Mouse (Mus musculus) hindbrain, embryonic 10.5 days (tissue): ENCODE measurements around the gene Kcnh7. TPM values are rescaled to one million over a fixed set of nuclear protein-coding genes. Genes with fewer than 3 reads are reported as not detected.

ENCODE experiments used
- DNase-seq: peaks from one replicate; pipeline ENCODE4 v3.0.0-alpha.2; 2017; ENCODE audit warnings: low spot score
- H3K27ac ChIP-seq: fragments of 300-500 bp; sonication (generic); 2 replicates; pipeline ENCODE4 v1.5.1; 2016; ENCODE audit warnings: mild to moderate bottlenecking, moderate library complexity
- H3K27me3 ChIP-seq: fragments of 300-500 bp; sonication (generic); 2 replicates; pipeline ENCODE4 v1.6.1; 2016; ENCODE audit warnings: mild to moderate bottlenecking; ENCODE audit not compliant: poor library complexity, insufficient read depth, severe bottlenecking
- H3K36me3 ChIP-seq: fragments of 300-500 bp; sonication (generic); 2 replicates; pipeline ENCODE4 v1.6.1; 2016; ENCODE audit warnings: mild to moderate bottlenecking, moderate library complexity
- H3K4me1 ChIP-seq: fragments of 300-500 bp; sonication (generic); replicated peaks from 2 replicates; pipeline ENCODE4 v1.6.1; 2016; ENCODE audit warnings: mild to moderate bottlenecking
- H3K4me3 ChIP-seq: fragments of 300-500 bp; sonication (generic); 2 replicates; pipeline ENCODE4 v1.5.1; 2016; ENCODE audit warnings: mild to moderate bottlenecking, moderate library complexity
- H3K9me3 ChIP-seq: fragments of 300-500 bp; sonication (generic); 2 replicates; pipeline ENCODE4 v1.6.1; 2016; ENCODE audit warnings: mild to moderate bottlenecking, moderate library complexity
- WGBS: fragments of 180-500 bp; shearing (Covaris S2); methylation state at CpG from one replicate; pipeline ENCODE4 v1.1.7; 2016; 5-methylcytosine and 5-hydroxymethylcytosine counted together
- polyA plus RNA-seq: library from polyadenylated mRNA; unstranded; fragments of >200 nt; fragmentation: Nextera tagmentation; extraction: Ambion mirVana; gene quantifications from 2 replicates; pipeline ENCODE4 v1.2.1, GENCODE M21; 2016

The Kcnh7 gene
- polyA plus RNA-seq, 1 experiment from 2014 or later, result 1.2 TPM

DNA sequence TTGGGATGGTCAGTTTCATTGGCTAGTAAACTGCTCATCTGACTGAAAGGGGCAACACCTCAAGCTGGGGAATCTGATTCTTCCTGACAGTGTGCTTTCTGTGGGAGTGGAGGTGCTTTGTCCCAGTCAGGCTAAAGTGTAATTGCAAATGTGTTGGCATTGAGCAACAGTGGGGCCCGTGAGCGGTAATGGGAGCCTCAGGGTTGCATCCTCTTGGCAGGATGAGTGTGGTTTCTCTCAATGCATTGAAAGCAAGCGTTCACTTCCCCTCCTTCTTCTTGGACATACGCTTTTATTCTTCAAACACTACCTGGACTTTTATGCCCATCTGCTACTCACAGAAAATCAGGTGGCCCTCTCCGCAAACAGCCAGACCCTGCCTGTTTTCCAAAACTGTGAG is 511.3 kb downstream of the Kcnh7 start:
- Histone ChIP-seq H3K27me3 (no peaks in the 10 kb centered on the region), H3K4me1 (no peaks in the 10 kb centered on the region), H3K9me3 (no peaks in the 10 kb centered on the region), H3K36me3 (no peaks in the 10 kb centered on the region), H3K27ac (no peak overlapping the region), H3K4me3 (no peak overlapping the region)
- DNase-seq, result no peak
- 93% methylated on average over 5 of the region's 5 CpGs for WGBS

DNA sequence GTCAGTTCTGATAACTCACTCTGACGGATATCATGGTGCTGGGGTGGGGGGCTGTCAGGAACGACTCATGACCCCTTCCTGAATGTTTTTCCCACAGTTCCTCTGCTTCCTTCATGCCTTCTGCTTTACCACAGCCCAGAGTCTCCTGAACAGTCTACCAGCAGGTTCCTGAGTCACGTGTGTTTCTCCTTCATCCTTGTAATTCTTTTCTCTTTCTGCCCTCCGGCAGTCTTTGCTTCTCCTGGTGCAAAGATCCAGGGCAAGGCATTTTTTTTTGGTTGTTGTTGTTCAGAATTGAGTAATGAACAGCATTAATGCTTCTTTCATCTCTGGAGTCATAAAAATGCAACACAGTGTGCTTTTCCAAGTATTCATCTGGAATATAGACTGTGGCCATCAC is 513.3 kb downstream of the Kcnh7 start:
- Histone ChIP-seq H3K9me3 (no peaks in the 10 kb centered on the region), H3K4me1 (no peaks in the 10 kb centered on the region), H3K27me3 (no peaks in the 10 kb centered on the region), H3K4me3 (no peak overlapping the region), H3K36me3 (no peaks in the 10 kb centered on the region), H3K27ac (no peak overlapping the region)
- no peak for DNase-seq
- WGBS, result 78% methylated on average over 4 of the region's 4 CpGs

DNA sequence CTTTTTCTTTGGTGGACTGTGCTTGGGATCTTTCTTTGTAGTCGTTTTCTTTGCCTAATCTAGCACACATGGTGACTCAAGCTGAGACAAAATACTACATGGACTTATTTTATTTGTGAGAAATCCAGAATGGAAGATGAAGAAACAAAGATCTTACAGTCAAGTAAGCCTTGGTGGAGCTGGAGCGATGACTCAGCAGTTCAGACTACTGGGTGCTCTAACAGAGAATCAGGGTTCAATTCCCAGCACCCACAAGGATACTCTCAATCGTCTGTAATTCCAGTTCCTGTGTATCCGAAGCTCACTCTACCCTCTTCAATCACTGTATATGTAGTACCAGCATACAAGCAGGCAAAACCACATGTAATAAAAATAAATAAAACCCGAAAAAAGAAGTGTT is 513.8 kb downstream of the Kcnh7 start:
- Histone ChIP-seq H3K4me1 (no peaks in the 10 kb centered on the region), H3K27ac (no peak overlapping the region), H3K27me3 (0 out of 2 replicates have a peak, but pooled peaks cover 4% of the 10 kb centered on the region), H3K9me3 (no peaks in the 10 kb centered on the region), H3K36me3 (no peaks in the 10 kb centered on the region), H3K4me3 (no peak overlapping the region)
- DNase-seq, result no peak
- WGBS, result 85% methylated on average over 5 of the region's 5 CpGs

DNA sequence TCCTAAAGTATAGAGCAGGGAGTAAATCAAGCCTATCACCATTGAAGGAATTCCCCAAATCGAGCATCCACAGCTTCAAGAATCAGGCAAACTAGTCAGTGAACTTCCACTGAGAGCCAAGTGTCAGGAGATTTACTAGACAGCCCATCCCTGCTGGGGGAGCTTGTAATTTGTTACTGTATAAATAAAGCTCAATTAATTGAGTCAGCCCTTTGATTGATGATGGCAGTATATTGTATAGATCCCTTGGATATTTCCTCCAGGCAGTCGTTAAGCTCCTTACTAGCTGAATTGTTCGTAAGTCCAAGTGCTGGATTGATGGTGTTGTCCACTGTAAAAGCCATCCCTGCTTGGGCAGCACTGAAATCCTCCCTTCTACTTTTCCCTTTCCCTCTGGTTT is 514.2 kb downstream of the Kcnh7 start:
- Histone ChIP-seq H3K36me3 (no peaks in the 10 kb centered on the region), H3K27ac (no peak overlapping the region), H3K4me3 (no peak overlapping the region), H3K27me3 (peaks cover 8% of the 10 kb centered on the region), H3K4me1 (no peaks in the 10 kb centered on the region), H3K9me3 (no peaks in the 10 kb centered on the region)
- no peak for DNase-seq
- 85% methylated on average over 3 of the region's 3 CpGs for WGBS

DNA sequence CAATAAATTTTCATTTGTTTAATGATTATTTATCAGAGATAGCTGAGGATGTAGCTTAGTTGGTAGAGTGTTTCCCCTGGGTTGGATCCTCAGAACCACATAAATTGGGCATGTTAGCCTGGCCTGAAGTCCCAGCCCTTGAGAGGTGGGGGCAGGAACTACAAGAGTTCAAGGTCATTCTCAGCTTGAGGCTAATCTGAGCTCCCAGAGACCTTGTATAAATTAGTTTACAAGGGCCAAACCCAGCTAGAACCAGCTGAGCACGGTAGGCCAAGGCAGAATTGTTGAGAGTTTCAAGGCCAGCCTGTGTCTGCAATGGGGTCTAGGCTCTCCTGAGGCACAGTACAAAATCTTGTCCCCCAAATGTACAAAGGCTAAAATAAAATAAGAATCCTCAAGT is 518.6 kb downstream of the Kcnh7 start:
- Histone ChIP-seq H3K27me3 (peaks cover 15% of the 10 kb centered on the region), H3K27ac (no peak overlapping the region), H3K4me3 (no peak overlapping the region), H3K4me1 (peaks cover 7% of the 10 kb centered on the region; the same call in 1 of the 2 replicates), H3K36me3 (no peaks in the 10 kb centered on the region), H3K9me3 (no peaks in the 10 kb centered on the region)
- no peak for DNase-seq
- 50% methylated on average over 1 of the region's 1 CpGs for WGBS

DNA sequence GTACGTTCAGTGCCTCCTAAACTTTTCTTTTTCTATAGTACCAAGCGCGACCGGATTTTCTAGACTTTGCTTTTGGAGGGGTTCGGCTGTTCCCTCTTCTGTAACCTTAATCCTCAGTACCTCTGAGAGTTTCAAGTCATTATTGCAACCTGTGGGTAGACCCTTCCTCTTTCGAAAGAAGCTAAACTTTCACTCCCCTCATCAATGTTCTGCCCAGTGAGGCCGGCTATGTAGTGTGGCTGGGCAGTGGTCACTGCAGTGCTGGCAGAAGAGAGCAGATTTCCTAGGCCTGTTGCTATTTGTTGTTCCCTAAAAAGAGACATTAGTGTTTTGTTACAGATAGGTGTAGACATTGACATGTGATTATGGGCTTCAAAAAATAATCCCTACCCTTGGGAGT is 519.2 kb downstream of the Kcnh7 start:
- DNase-seq, result no peak
- peaks cover 15% of the 10 kb centered on the region for H3K27me3 ChIP-seq
- no peaks in the 10 kb centered on the region for H3K36me3 ChIP-seq
- no peak overlapping the region for H3K27ac ChIP-seq
- 67% methylated on average over 7 of the region's 7 CpGs for WGBS
- peaks cover 7% of the 10 kb centered on the region; the same call in 1 of the 2 replicates for H3K4me1 ChIP-seq
- H3K9me3 ChIP-seq, result no peaks in the 10 kb centered on the region
- peak overlapping the region; percentile 72 for H3K4me3 ChIP-seq

DNA sequence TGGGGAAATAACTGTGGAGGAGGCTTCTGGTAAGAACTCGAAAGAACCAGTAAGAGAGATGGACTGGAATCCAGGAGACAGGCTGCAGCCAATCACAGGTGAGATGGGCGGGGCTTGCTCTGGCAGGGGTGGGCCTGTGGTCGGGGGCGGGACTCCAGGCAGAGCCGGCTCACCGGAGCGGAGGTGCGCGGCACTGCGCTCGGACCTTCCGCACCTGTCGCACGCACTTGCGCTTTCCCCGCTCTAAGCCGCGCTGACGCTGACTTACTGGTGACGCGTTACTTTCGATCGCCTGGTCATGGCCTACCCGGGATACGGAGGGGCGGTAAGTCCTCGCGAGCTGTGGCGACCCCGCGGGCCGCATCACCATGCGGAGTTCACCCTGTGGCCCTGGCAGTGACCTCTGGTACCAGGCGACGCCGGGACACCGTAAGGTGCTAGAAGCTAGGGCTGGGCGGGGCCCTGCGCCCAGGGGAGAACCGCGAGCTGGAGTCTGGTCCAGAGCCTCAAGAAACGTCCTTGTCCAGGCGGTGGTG is 519.9 kb downstream of the Kcnh7 start, which contains the start of gene Gca:
Gene Gca, plus strand, starts transcription at position 151 of the 536 bp plus-strand sequence.
- Histone ChIP-seq H3K27ac (peak within 1 kb of the TSS; percentile 71), H3K36me3 (no peaks in the 10 kb centered on the region), H3K4me3 (peak within 1 kb of the TSS; percentile 72), H3K9me3 (no peaks in the 10 kb centered on the region), H3K27me3 (peaks cover 15% of the 10 kb centered on the region), H3K4me1 (peaks cover 7% of the 10 kb centered on the region; the same call in 1 of the 2 replicates)
- under 1% methylated on average over 43 of the region's 43 CpGs for WGBS
- DNase-seq, result peak; percentile 83

DNA sequence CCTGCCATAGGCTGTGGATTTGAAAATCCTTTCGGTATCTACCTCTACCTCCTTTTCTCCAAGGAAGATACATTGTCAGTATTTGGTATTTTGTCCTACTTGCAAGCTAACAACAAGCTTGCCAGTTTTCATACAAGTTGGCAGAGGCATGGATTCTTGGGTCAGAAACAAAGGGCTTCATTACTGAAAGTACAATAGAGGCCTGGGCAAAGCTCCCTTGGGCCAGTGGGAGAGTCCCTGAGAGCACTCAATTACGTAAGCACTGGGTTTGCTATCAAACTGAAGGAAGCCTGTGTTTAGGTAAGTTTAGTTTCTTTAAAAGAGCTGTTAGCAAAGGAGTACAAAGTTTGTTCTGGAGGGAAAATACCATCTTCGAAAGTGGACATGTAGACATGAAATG is 521.5 kb downstream of the Kcnh7 start:
- H3K9me3 ChIP-seq, result no peaks in the 10 kb centered on the region
- DNase-seq, result no peak
- no peaks in the 10 kb centered on the region for H3K36me3 ChIP-seq
- H3K27ac ChIP-seq, result no peak overlapping the region
- H3K4me3 ChIP-seq, result no peak overlapping the region
- peaks cover 15% of the 10 kb centered on the region for H3K27me3 ChIP-seq
- H3K4me1 ChIP-seq, result peaks cover 7% of the 10 kb centered on the region; the same call in 1 of the 2 replicates
- WGBS, result 86% methylated on average over 3 of the region's 3 CpGs

DNA sequence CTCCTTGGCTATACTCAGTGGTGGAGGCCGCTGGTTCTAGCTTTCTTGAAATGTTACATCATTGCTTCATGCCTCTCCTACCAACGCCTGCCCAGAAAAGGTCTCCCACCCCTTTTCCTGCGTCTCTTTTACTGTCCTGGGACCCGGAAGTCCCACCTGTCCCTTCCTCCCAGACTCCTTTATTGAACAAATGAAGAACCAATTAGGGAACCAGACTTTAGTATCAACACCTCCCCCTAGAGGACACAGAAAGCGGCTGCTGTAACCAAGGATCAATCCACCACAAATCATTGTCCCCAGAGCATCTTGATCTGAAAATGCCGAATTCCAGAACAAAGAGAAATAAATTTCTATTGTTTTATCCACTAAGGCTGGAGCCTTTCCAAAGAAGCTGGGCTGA is 523.5 kb downstream of the Kcnh7 start:
- no peak overlapping the region for H3K4me3 ChIP-seq
- peaks cover 14% of the 10 kb centered on the region for H3K27me3 ChIP-seq
- 53% methylated on average over 6 of the region's 6 CpGs for WGBS
- H3K36me3 ChIP-seq, result no peaks in the 10 kb centered on the region
- H3K27ac ChIP-seq, result no peak overlapping the region
- peaks cover 7% of the 10 kb centered on the region; the same call in 1 of the 2 replicates for H3K4me1 ChIP-seq
- no peaks in the 10 kb centered on the region for H3K9me3 ChIP-seq
- no peak for DNase-seq

DNA sequence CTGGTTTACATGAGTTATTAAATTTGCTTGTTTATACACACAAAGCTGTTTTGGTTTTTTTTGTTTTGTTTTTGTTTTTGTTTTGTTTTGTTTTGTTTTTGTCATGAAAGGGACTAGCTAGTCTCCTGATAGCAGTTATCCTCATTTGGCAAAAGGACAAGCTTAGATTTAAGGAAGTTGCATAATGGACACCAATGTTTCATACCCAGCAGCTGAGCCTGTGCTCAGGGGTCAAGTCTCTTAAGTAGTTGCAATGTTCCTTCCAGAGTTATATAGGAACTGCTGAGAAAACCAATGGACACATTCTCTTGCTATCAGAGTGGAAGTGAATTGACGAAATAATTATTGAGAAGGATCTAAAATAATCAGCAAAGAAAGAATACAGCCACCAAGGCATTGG is 528.0 kb downstream of the Kcnh7 start:
- Histone ChIP-seq H3K9me3 (no peaks in the 10 kb centered on the region), H3K4me3 (no peak overlapping the region), H3K36me3 (no peaks in the 10 kb centered on the region), H3K27me3 (no peaks in the 10 kb centered on the region), H3K4me1 (no peaks in the 10 kb centered on the region), H3K27ac (no peak overlapping the region)
- WGBS, result 76% methylated on average over 1 of the region's 1 CpGs
- no peak for DNase-seq

DNA sequence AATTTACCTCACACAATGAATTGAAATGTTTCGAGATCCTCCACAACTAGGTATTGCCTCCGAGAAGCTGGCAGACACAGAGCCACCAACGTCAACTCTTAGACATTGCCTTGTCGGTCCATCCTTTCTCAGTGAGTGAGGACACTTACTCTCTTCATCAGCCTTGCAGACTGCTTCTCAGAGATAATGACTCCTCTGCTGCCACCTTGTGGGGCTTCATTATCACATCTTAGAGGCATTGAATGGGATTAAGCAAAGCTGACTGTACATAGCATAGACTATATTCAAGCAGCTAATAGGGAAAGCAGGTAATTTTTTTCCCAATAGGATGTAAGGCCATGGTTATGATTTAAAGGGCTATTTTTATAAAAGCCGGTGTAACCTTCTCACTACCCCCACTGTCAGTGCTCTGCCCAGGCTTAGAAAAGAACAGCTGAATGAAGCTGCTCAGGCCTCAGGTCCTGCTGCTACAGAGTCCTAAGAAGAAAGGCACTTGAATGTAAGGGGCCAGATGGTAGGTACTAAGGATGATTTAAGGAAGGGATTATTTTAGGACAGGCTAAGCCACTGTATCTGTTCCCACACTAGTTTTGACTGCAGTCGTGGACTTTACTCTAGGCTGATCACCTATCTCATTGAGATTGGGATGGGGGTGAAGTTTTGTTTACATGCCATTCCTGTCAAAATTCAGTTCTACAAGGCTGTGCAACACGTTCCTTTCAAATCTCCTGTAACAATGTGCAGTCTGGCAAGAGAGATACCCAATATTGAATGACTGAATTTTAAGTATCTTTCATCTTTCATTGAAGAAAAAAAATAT is 529.4 kb downstream of the Kcnh7 start:
- peak; percentile 26 for DNase-seq
- no peaks in the 10 kb centered on the region for H3K9me3 ChIP-seq
- no peaks in the 10 kb centered on the region for H3K4me1 ChIP-seq
- no peaks in the 10 kb centered on the region for H3K27me3 ChIP-seq
- 53% methylated on average over 7 of the region's 7 CpGs for WGBS
- no peaks in the 10 kb centered on the region for H3K36me3 ChIP-seq
- no peak overlapping the region for H3K4me3 ChIP-seq
- H3K27ac ChIP-seq, result no peak overlapping the region

DNA sequence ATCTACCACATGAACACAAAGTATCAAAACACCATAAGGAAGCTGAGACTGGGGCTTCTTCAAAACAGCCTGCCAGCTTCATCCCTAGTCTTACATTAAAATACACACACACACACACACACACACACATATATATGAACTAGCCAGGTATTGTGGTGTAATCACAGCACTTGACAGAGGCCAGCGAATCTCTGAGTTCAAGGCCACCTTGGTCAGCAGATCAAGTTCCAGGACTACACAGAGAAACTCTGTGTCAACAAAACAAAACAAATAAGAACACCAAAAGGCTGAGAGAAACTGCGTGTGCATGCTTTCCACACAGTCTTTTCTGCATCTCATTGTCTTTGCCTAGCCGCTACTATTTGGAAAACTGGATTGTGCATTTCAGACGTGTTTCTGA is 531.6 kb downstream of the Kcnh7 start:
- Histone ChIP-seq H3K4me3 (no peak overlapping the region), H3K27me3 (no peaks in the 10 kb centered on the region), H3K36me3 (no peaks in the 10 kb centered on the region), H3K27ac (no peak overlapping the region), H3K4me1 (no peaks in the 10 kb centered on the region), H3K9me3 (no peaks in the 10 kb centered on the region)
- 85% methylated on average over 4 of the region's 4 CpGs for WGBS
- DNase-seq, result no peak

DNA sequence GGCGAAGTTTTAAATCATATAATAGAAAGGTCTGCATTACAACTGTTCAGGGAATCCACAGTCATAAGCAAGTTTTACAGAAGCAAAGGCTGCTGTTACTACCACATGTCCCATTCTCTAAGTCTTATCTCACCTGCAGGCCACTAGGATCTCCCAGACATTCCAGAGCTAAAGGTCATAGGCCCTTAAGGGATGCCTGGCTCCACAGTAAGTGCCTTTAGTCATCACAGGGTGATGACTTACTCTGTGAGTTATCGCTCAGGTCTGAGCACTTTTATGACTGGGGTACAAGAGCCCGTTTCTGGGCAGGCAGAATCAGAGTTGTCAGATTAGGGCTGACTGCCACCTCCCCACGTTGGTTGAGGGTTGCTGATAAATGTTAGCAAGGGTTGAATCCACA is 532.2 kb downstream of the Kcnh7 start:
- H3K36me3 ChIP-seq, result no peaks in the 10 kb centered on the region
- WGBS, result 76% methylated on average over 4 of the region's 4 CpGs

More for the DNA sequence above, 532.2 kb downstream of the Kcnh7 start:
- Histone ChIP-seq H3K27ac (no peak overlapping the region), H3K4me3 (no peak overlapping the region), H3K9me3 (no peaks in the 10 kb centered on the region), H3K27me3 (no peaks in the 10 kb centered on the region), H3K4me1 (peaks cover 5% of the 10 kb centered on the region; the same call in 1 of the 2 replicates)
- DNase-seq, result no peak
